Mouse (Mus musculus) heart, postnatal 0 days (tissue): ENCODE measurements around the gene Esam. TPM values are rescaled to one million over a fixed set of nuclear protein-coding genes. Genes with fewer than 3 reads are reported as not detected.

ENCODE experiments used
- ATAC-seq: fragments of 200-750 bp; cut with Nextera tagmentation; 2 replicates; pipeline ENCODE4 v1.8.0; 2017; ENCODE audit warnings: low read depth, moderate number of reproducible peaks, moderate library complexity; ENCODE audit not compliant: insufficient read depth
- DNase-seq: peaks from one replicate; pipeline ENCODE4 v3.0.0-alpha.2; 2016; ENCODE audit warnings: low spot score
- H3K27ac ChIP-seq: fragments of 300-500 bp; sonication (generic); 2 replicates; pipeline ENCODE4 v1.5.1; 2014; ENCODE audit warnings: low read depth, mild to moderate bottlenecking
- H3K27me3 ChIP-seq: fragments of 300-500 bp; sonication (generic); 2 replicates; pipeline ENCODE4 v1.6.1; 2014; ENCODE audit warnings: low read length, mixed read lengths; ENCODE audit not compliant: control insufficient read depth, insufficient read depth
- H3K36me3 ChIP-seq: fragments of 300-500 bp; sonication (generic); replicated peaks from 2 replicates; pipeline ENCODE4 v1.6.1; 2014; ENCODE audit warnings: low read length, mixed read lengths; ENCODE audit not compliant: control insufficient read depth, insufficient read depth
- H3K4me1 ChIP-seq: fragments of 300-500 bp; sonication (generic); 2 replicates; pipeline ENCODE4 v1.6.1; 2014; ENCODE audit warnings: antibody characterized with exemption; ENCODE audit not compliant: control insufficient read depth, insufficient read depth
- H3K4me2 ChIP-seq: fragments of 300-500 bp; sonication (generic); 2 replicates; pipeline ENCODE4 v1.6.1; 2014; ENCODE audit warnings: low read depth, mild to moderate bottlenecking, low read length, moderate library complexity
- H3K4me3 ChIP-seq: fragments of 300-500 bp; sonication (generic); 2 replicates; pipeline ENCODE4 v1.5.1; 2014; ENCODE audit warnings: low read depth, low read length
- H3K9ac ChIP-seq: fragments of 300-500 bp; sonication (generic); replicated peaks from 2 replicates; pipeline ENCODE4 v1.6.1; 2014; ENCODE audit warnings: low read depth, low read length, mixed read lengths
- H3K9me3 ChIP-seq: fragments of 300-500 bp; sonication (generic); replicated peaks from 2 replicates; pipeline ENCODE4 v1.6.1; 2016; ENCODE audit warnings: low read length; ENCODE audit not compliant: control insufficient read depth
- CTCF ChIP-seq: IDR thresholded peaks from 2 replicates; pipeline ENCODE4 v1.5.1; 2016; ENCODE audit warnings: antibody characterized with exemption, control low read depth, low read depth
- EP300 ChIP-seq: IDR thresholded peaks from 2 replicates; pipeline ENCODE4 v1.6.1; 2016; ENCODE audit warnings: antibody characterized with exemption, low read depth
- WGBS: fragments of 180-500 bp; shearing (Covaris S2); extraction: QIAGEN DNeasy Blood & Tissue Kit; methylation state at CpG from one replicate; pipeline ENCODE4 v1.1.7; 2014; 5-methylcytosine and 5-hydroxymethylcytosine counted together
- polyA plus RNA-seq: library from polyadenylated mRNA; unstranded; fragments of >200 nt; fragmentation: Nextera tagmentation; extraction: Ambion mirVana; gene quantifications from 2 replicates; pipeline ENCODE4 v1.2.1, GENCODE M21; 2015
- total RNA-seq: library from RNA; depleted of rRNA; stranded (reverse); fragments of >200 nt; gene quantifications from 2 replicates; pipeline ENCODE4 v1.2.3, GENCODE M21; 2014; ENCODE audit warnings: low replicate concordance

The Esam gene
- total and polyA plus RNA-seq, 2 experiments from 2014 or later: 83.4 to 117 TPM

DNA sequence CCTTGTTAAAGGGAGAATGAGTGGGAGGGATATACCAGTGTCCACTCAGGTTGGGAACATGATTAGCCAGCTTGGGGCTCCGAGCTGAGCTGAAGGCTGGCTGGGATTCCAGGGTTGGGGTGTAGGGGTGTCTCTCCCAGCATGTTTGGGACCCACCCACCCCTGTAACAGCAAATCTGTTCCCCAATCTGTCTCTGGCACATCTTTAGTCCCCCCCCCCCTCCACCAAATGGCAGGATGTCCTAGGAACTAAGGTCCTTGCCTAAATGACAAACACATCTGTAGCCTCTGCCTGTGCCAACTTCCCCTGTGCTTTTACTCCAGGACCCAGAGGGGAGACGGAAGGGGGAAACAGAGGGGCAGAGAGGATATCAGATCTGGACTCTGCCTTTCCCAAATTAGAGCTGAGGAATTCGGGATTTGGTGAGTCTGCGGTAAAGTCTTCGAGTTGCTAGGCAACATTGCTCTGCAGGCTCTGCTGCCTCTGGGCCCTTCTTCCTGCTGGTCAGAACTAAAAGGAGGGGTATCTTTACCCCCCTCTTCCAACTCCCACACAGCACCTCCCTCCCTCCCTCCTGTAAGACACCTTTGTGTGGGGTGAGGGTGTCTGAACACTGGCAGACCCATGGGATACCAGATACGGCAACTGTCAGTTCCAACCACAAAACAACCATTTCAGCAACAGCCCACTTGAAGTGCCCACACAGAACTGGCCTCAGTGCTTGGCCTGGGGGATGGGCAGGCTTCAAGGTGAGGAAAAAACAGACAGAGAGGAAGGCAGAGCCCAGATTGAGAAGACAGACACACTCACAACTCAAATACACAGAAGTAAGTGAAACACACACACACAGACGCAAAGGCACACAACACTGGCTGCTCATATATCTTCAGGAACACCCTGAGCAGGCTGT is 27.2 kb downstream of the Esam start, which contains the start of gene Siae:
Siae (plus strand) TSS at position 861 of the 911 bp plus-strand sequence.
- no peak for ATAC-seq
- H3K4me1 ChIP-seq: peaks cover 7% of the 10 kb centered on the region; the same call in 1 of the 2 replicates
- H3K4me2 ChIP-seq: no peak within 1 kb of the TSS
- H3K36me3 ChIP-seq: no peaks in the 10 kb centered on the region
- 30% methylated on average over 7 of the region's 7 CpGs for WGBS
- TF ChIP-seq CTCF (no peak), EP300 (no peak)
- no peak within 1 kb of the TSS for H3K27ac ChIP-seq
- no peak for DNase-seq
- no peak within 1 kb of the TSS for H3K4me3 ChIP-seq
- H3K9ac ChIP-seq: no peak within 1 kb of the TSS
- peaks cover 34% of the 10 kb centered on the region for H3K27me3 ChIP-seq
- H3K9me3 ChIP-seq: no peaks in the 10 kb centered on the region

DNA sequence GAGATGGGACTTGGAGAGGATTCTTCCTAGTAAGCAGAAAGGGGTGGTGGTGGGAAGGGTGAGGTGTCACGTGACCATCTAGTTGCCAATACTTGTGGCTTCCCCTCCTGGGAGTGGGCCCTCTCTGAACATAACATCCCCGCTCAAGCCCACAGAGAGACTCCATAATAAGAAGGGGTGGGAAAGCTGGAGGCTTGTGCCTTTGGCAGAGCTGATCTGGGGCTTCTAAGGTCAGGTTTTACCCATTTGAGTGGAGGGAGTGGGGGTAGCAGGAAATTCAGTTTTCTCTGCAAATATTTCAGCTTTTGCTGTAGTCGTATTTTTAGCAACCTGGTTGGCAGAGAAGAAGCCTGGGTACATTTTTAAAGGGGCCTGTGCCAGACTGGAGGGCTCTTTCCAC is 28.5 kb downstream of the Esam start:
- ATAC-seq: no peak
- WGBS: 63% methylated on average over 3 of the region's 3 CpGs

DNA sequence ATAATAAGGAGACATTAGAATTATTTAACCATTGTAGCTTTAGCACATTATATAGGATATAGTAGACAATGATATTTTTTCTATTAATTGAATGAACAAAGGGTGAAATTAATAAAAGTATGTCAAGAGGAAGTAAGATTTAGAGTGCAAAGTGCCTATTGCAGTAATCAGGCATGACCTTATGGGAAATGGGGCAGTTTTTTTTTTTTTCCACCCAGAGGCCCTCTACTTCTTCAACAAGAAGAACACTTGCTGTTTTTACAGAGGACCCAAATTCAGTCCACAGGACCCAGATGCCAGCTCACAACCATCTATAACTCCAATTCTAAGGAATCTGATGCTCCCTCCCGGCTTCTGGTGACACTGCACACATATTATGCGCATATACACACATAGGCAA is 32.7 kb downstream of the Esam start:
- Histone ChIP-seq H3K4me1 (no peaks in the 10 kb centered on the region), H3K36me3 (no peaks in the 10 kb centered on the region), H3K27me3 (no peaks in the 10 kb centered on the region), H3K4me3 (no peak overlapping the region), H3K4me2 (no peak overlapping the region), H3K27ac (no peak overlapping the region), H3K9me3 (no peaks in the 10 kb centered on the region), H3K9ac (no peak overlapping the region)
- WGBS: 78% methylated on average over 2 of the region's 2 CpGs
- DNase-seq (no peak), ATAC-seq (no peak)
- TF ChIP-seq EP300 (no peak), CTCF (no peak)

More for the DNA sequence above, 28.5 kb downstream of the Esam start:
- Histone ChIP-seq H3K9ac (no peak overlapping the region), H3K4me2 (no peak overlapping the region), H3K36me3 (no peaks in the 10 kb centered on the region), H3K4me3 (no peak overlapping the region), H3K27me3 (peaks cover 22% of the 10 kb centered on the region), H3K9me3 (no peaks in the 10 kb centered on the region), H3K27ac (no peak overlapping the region), H3K4me1 (peaks cover 7% of the 10 kb centered on the region; the same call in 1 of the 2 replicates)
- TF ChIP-seq CTCF: no peak
- no peak for TF ChIP-seq EP300
- no peak for DNase-seq

DNA sequence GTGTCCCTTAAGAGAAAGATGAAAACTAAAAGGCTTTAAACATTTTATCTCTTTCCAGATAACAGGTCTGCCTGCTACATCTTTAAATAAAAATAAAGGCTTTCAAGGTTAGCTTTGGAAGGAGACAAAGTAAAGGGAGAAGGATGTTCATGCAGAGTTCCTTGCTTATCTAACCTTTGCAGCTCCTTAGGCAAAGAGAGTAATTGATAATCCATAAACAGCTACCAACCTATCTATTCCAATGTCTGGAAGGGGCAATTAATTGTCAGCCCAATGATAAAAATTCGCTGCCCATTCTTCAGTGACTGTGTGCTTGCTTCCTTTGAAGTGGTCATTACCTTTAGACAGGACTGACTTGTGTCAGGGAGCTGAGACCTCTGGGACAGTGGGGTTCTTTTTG is 35.9 kb downstream of the Esam start:
- no peak for ATAC-seq
- no peaks in the 10 kb centered on the region for H3K9me3 ChIP-seq
- H3K9ac ChIP-seq: no peak overlapping the region
- H3K27me3 ChIP-seq: no peaks in the 10 kb centered on the region
- WGBS: 43% methylated on average over 1 of the region's 1 CpGs
- H3K4me2 ChIP-seq: no peak overlapping the region
- TF ChIP-seq CTCF (no peak), EP300 (no peak)
- H3K27ac ChIP-seq: no peak overlapping the region
- no peak overlapping the region for H3K4me3 ChIP-seq
- DNase-seq: no peak
- H3K36me3 ChIP-seq: no peaks in the 10 kb centered on the region
- H3K4me1 ChIP-seq: peaks cover 15% of the 10 kb centered on the region

DNA sequence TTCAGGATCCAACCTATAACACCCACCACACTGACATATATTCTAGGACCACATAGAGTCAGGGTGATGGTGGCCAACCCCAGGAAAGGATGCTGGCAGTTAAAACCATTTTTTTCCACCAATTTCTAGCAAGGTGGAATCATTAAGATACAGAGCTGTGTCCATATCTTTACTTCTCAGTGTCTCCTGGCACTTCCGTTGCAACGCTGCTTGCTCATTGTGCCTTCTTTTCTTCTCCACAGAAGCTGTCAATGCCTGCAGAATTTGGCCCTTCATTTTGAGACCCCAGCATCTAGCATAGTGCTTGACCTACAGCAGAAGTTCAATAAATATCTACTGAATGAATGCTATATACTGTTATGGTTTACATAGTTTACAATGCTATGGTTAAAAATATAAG is 39.1 kb downstream of the Esam start:
- ATAC-seq: no peak
- WGBS: 82% methylated on average over 2 of the region's 2 CpGs
- no peak for DNase-seq

More for the DNA sequence above, 39.1 kb downstream of the Esam start:
- Histone ChIP-seq H3K9ac (no peak overlapping the region), H3K9me3 (no peaks in the 10 kb centered on the region), H3K4me1 (peaks cover 22% of the 10 kb centered on the region), H3K4me3 (no peak overlapping the region), H3K4me2 (no peak overlapping the region), H3K27ac (no peak overlapping the region), H3K27me3 (no peaks in the 10 kb centered on the region), H3K36me3 (no peaks in the 10 kb centered on the region)
- no peak for TF ChIP-seq EP300
- TF ChIP-seq CTCF: no peak
